Mouse (Mus musculus): ENCODE measurements around the gene Mbd3.
"Not testable (repeated sequence)": the region's sequence is repeated elsewhere in the genome, so short reads cannot be mapped to it uniquely, and the experiment has no call there.

Gene Mbd3

GRCm38 (mm10) chr10:80369995-80370747 is 29.2 kb downstream of the Mbd3 start:
- in situ Hi-C loops (cut with MboI), result loop anchor here (10.0 kb wide), 1 partner anchor 135 kb away; no protein-coding TSS in a partner anchor

- in situ Hi-C loops (cut with MboI), result no loop called here
These were observed 31.0 kb downstream of the Mbd3 start for GRCm38 (mm10) chr10:80368392-80368791.

- in situ Hi-C loops (cut with MboI), result no loop called here
These were observed 31.4 kb downstream of the Mbd3 start for GRCm38 (mm10) chr10:80367954-80368353.

- in situ Hi-C loops (cut with MboI), result no loop called here
These were observed 33.6 kb downstream of the Mbd3 start for GRCm38 (mm10) chr10:80365736-80366135.

- in situ Hi-C loops (cut with MboI), result no loop called here
These were observed 35.6 kb downstream of the Mbd3 start for GRCm38 (mm10) chr10:80363734-80364133.

GRCm38 (mm10) chr10:80357994-80358639 is 41.2 kb downstream of the Mbd3 start:
- in situ Hi-C loops (cut with MboI), result no loop called here

GRCm38 (mm10) chr10:80357336-80357735 is 42.0 kb downstream of the Mbd3 start:
- in situ Hi-C loops (cut with MboI), result no loop called here

- in situ Hi-C loops (cut with MboI), result no loop called here
These were observed 42.6 kb downstream of the Mbd3 start for GRCm38 (mm10) chr10:80356737-80357136.

GRCm38 (mm10) chr10:80356001-80356682 is 43.2 kb downstream of the Mbd3 start, which contains the start of gene Plk5:
Plk5 (plus strand) TSS chr10:80356459.
- in situ Hi-C loops (cut with MboI), result no loop called here

- in situ Hi-C loops (cut with MboI), result no loop called here
These were observed 43.9 kb downstream of the Mbd3 start for GRCm38 (mm10) chr10:80355431-80355830.

- in situ Hi-C loops (cut with MboI), result no loop called here
These were observed 46.6 kb downstream of the Mbd3 start for GRCm38 (mm10) chr10:80352727-80353126.

GRCm38 (mm10) chr10:80351896-80352295 is 47.5 kb downstream of the Mbd3 start:
- in situ Hi-C loops (cut with MboI), result no loop called here

- in situ Hi-C loops (cut with MboI), result no loop called here
These were observed 49.1 kb downstream of the Mbd3 start for GRCm38 (mm10) chr10:80350292-80350691.

- in situ Hi-C loops (cut with MboI), result no loop called here
These were observed 50.4 kb downstream of the Mbd3 start for GRCm38 (mm10) chr10:80348981-80349380.

- in situ Hi-C loops (cut with MboI), result no loop called here
These were observed 51.0 kb downstream of the Mbd3 start, which contains the start of gene Adamtsl5 for GRCm38 (mm10) chr10:80348244-80348781. Adamtsl5 (minus strand) TSS chr10:80348412.

GRCm38 (mm10) chr10:80347514-80347967 is 51.8 kb downstream of the Mbd3 start:
- in situ Hi-C loops (cut with MboI), result no loop called here

GRCm38 (mm10) chr10:80345929-80346328 is 53.4 kb downstream of the Mbd3 start:
- in situ Hi-C loops (cut with MboI), result not testable (repeated sequence)

- in situ Hi-C loops (cut with MboI), result no loop called here
These were observed 54.2 kb downstream of the Mbd3 start for GRCm38 (mm10) chr10:80345122-80345521.

- in situ Hi-C loops (cut with MboI), result no loop called here
These were observed 55.2 kb downstream of the Mbd3 start for GRCm38 (mm10) chr10:80344131-80344661.

GRCm38 (mm10) chr10:80343425-80343895 is 55.9 kb downstream of the Mbd3 start:
- in situ Hi-C loops (cut with MboI), result no loop called here

- in situ Hi-C loops (cut with MboI), result no loop called here
These were observed 56.5 kb downstream of the Mbd3 start for GRCm38 (mm10) chr10:80342749-80343424.

Data from mature B cell (primary cell).